Mouse (Mus musculus): Measurements from ENCODE around the gene Camta1.

The Camta1 gene

GRCm38 (mm10) chr4:151786946-151787705 lies 74.5 kb downstream of the Camta1 start:
- no peak for ATAC-seq (ENCODE audit: insufficient number of reproducible peaks, low FRiP score, low TSS enrichment)

GRCm38 (mm10) chr4:151780511-151780910 lies 81.2 kb downstream of the Camta1 start:
- no peak for ATAC-seq (ENCODE audit: insufficient number of reproducible peaks, low FRiP score, low TSS enrichment)

- ATAC-seq (ENCODE audit: insufficient number of reproducible peaks, low FRiP score, low TSS enrichment), result no peak
These were observed 81.7 kb downstream of the Camta1 start for GRCm38 (mm10) chr4:151779962-151780459.

GRCm38 (mm10) chr4:151778511-151778910 lies 83.2 kb downstream of the Camta1 start:
- no peak for ATAC-seq (ENCODE audit: insufficient number of reproducible peaks, low FRiP score, low TSS enrichment)

GRCm38 (mm10) chr4:151777451-151777850 lies 84.2 kb downstream of the Camta1 start:
- ATAC-seq (ENCODE audit: insufficient number of reproducible peaks, low FRiP score, low TSS enrichment), result no peak

GRCm38 (mm10) chr4:151775441-151775840 lies 86.2 kb downstream of the Camta1 start:
- ATAC-seq (ENCODE audit: insufficient number of reproducible peaks, low FRiP score, low TSS enrichment), result no peak

- ATAC-seq (ENCODE audit: insufficient number of reproducible peaks, low FRiP score, low TSS enrichment), result no peak
These were observed 88.0 kb downstream of the Camta1 start for GRCm38 (mm10) chr4:151773651-151774050.

- ATAC-seq (ENCODE audit: insufficient number of reproducible peaks, low FRiP score, low TSS enrichment), result no peak
These were observed 88.7 kb downstream of the Camta1 start for GRCm38 (mm10) chr4:151773007-151773406.

GRCm38 (mm10) chr4:151770697-151771096 lies 91.0 kb downstream of the Camta1 start:
- ATAC-seq (ENCODE audit: insufficient number of reproducible peaks, low FRiP score, low TSS enrichment), result no peak

- no peak for ATAC-seq (ENCODE audit: insufficient number of reproducible peaks, low FRiP score, low TSS enrichment)
These were observed 93.9 kb downstream of the Camta1 start for GRCm38 (mm10) chr4:151767786-151768185.

- no peak for ATAC-seq (ENCODE audit: insufficient number of reproducible peaks, low FRiP score, low TSS enrichment)
These were observed 94.3 kb downstream of the Camta1 start for GRCm38 (mm10) chr4:151767361-151767760.

GRCm38 (mm10) chr4:151765376-151765775 lies 96.3 kb downstream of the Camta1 start:
- no peak for ATAC-seq (ENCODE audit: insufficient number of reproducible peaks, low FRiP score, low TSS enrichment)

GRCm38 (mm10) chr4:151763928-151764327 lies 97.7 kb downstream of the Camta1 start:
- ATAC-seq (ENCODE audit: insufficient number of reproducible peaks, low FRiP score, low TSS enrichment), result no peak

GRCm38 (mm10) chr4:151759095-151759494 lies 102.6 kb downstream of the Camta1 start:
- ATAC-seq (ENCODE audit: insufficient number of reproducible peaks, low FRiP score, low TSS enrichment), result no peak

- no peak for ATAC-seq (ENCODE audit: insufficient number of reproducible peaks, low FRiP score, low TSS enrichment)
These were observed 103.3 kb downstream of the Camta1 start for GRCm38 (mm10) chr4:151758337-151758736.

- no peak for ATAC-seq (ENCODE audit: insufficient number of reproducible peaks, low FRiP score, low TSS enrichment)
These were observed 104.4 kb downstream of the Camta1 start for GRCm38 (mm10) chr4:151757261-151757660.

GRCm38 (mm10) chr4:151756400-151756799 lies 105.3 kb downstream of the Camta1 start:
- no peak for ATAC-seq (ENCODE audit: insufficient number of reproducible peaks, low FRiP score, low TSS enrichment)

GRCm38 (mm10) chr4:151753231-151753630 lies 108.4 kb downstream of the Camta1 start:
- ATAC-seq (ENCODE audit: insufficient number of reproducible peaks, low FRiP score, low TSS enrichment), result no peak

GRCm38 (mm10) chr4:151752551-151752950 lies 109.1 kb downstream of the Camta1 start:
- no peak for ATAC-seq (ENCODE audit: insufficient number of reproducible peaks, low FRiP score, low TSS enrichment)

- no peak for ATAC-seq (ENCODE audit: insufficient number of reproducible peaks, low FRiP score, low TSS enrichment)
These were observed 110.3 kb downstream of the Camta1 start for GRCm38 (mm10) chr4:151751270-151751945.

- ATAC-seq (ENCODE audit: insufficient number of reproducible peaks, low FRiP score, low TSS enrichment), result no peak
These were observed 114.0 kb downstream of the Camta1 start for GRCm38 (mm10) chr4:151747723-151748122.
